Mouse (Mus musculus) cerebellum, adult (tissue): ENCODE measurements around the gene Vmn1r215.
"Not testable (repeated sequence)": the region's sequence is repeated elsewhere in the genome, so short reads cannot be mapped to it uniquely, and the experiment has no call there.

Experiments used
- ATAC-seq: cut with Nextera tagmentation; 2 replicates; pipeline ENCODE4 v1.9.2; 2017; ENCODE audit warnings: mild to moderate bottlenecking, moderate library complexity, mixed read lengths; ENCODE audit not compliant: insufficient number of reproducible peaks, low FRiP score, low TSS enrichment

The Vmn1r215 gene

GRCm38 (mm10) chr13:23067725-23068124, at the start of gene Vmn1r215:
TSS of gene Vmn1r215 (plus strand) at chr13:23068025.
- no peak for ATAC-seq

DNA sequence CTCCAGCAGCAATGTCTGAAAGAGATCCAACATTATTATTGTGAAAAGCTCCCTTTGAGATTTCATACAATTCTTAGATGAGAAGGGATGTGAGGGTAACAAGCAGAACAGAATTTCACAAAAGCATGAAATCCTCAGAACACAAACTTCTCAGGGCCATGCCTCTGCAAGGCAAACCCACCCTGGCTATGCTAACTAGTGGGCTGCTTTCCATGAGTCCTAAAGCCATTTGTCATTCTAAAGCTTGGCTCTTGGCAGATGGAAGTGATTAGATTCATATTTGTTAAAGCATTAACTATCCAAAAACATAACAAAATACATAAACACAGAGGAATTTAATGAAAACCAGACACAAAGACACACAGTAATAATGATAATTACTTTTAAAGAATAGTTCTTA, 49.7 kb upstream of the Vmn1r215 start:
- ATAC-seq: no peak

- ATAC-seq: no peak
Measured at GRCm38 (mm10) chr13:23024812-23025211, 43.0 kb upstream of the Vmn1r215 start.

- no peak for ATAC-seq
Measured at GRCm38 (mm10) chr13:23030118-23030517, 37.7 kb upstream of the Vmn1r215 start, which contains the start of gene Vmn1r214. TSS of gene Vmn1r214 (plus strand) at chr13:23030418.

DNA sequence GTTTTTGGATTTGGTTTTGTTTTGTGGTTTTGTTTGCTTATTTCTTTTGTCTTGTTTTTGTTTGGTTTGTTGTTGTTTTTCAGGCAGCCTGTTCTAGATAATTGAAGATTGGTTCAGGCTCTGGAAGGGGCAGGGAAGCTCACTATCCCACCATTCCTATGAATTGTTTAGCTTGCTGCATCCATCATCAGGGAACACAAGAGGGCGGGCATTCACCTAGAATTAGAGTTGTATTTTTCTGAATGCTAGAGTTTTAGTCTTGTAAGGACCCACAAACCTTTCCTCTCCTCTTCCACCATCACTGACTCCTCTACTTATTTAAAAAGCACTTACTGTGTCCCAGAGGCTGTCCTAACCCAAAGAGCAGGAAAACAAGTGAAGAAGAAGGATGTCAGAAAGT, 10.0 kb upstream of the Vmn1r215 start:
- ATAC-seq: no peak

- ATAC-seq: no peak
Measured at GRCm38 (mm10) chr13:23069312-23069711, 1.5 kb downstream of the Vmn1r215 start.

GRCm38 (mm10) chr13:23094386-23094785, 26.6 kb downstream of the Vmn1r215 start:
- no peak for ATAC-seq

- ATAC-seq: not testable (repeated sequence)
Measured at GRCm38 (mm10) chr13:23118126-23118525, 50.3 kb downstream of the Vmn1r215 start, which contains the start of gene Vmn1r217. TSS of gene Vmn1r217 (minus strand) at chr13:23118226.

GRCm38 (mm10) chr13:23120611-23121010, 52.8 kb downstream of the Vmn1r215 start:
- ATAC-seq: no peak
